Mouse (Mus musculus): ENCODE results near the gene Setd1b.

DNA sequence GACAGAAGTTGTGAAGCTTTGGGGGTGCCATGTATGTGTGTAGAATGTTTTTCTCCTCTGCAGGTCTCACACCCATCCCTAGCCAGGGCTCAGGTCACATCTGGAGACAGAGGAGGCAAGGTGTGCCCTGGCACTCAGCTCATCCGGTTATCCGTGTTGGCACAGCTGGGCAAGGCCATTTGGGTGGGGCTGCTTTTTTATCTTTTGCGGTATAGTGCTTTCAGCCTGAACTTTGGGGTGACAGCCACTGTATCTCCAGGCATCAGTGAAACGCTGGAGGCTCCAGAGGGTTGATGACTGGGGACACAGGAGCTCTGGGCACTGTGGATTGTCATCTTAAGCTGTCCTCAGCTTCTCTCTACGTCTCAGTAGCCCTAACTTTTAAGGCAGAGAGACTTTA is 51.4 kb downstream of the Setd1b start:
- TF ChIP-seq CTCF (IDR thresholded peaks at IDR 0.05; ENCODE audit: borderline replicate concordance, insufficient read depth, low read depth, low read length): no peak
- TF ChIP-seq POLR2A (IDR thresholded peaks at IDR 0.05; ENCODE audit: borderline replicate concordance, insufficient read depth, low read length): no peak

Measured in cerebellum, adult 2 months (tissue).